Mouse (Mus musculus) heart, adult 18-20 months (tissue): Measurements from ENCODE around the gene Susd1. TPM values are rescaled to one million over a fixed set of nuclear protein-coding genes. Genes with fewer than 3 reads are reported as not detected.

Experiments
- DNase-seq, 2 experiments: peaks; one replicate each; pipeline ENCODE4 v3.0.0; 2021 to 2022; ENCODE audit warnings: mixed read lengths in 1 of 2
- total RNA-seq, 2 experiments: library from RNA; stranded (reverse); gene quantifications; 2 replicates each; pipeline ENCODE4 v1.2.3; 2021

The Susd1 gene
- total RNA-seq, 2 experiments from 2014 or later: 0.95 to 1.4 TPM

DNA sequence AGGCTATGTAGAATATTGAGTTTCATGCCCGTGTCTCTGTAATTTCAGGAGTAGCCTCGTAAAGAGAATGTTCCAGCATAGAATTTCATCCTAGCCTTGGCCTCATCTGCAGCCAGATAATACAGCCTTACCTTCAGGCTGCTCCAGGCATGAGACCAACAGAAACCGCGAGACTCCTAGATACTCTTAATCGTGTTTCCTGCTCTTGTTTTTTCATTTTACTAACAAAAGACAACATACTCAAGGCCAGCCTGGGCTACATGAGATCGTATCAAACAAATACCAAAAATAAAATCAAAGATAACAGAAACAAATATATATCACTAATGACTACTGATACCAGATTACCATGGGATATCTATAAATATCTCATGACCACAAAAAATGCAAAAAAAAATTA, 9.3 kb downstream of the Susd1 start:
- no peak for DNase-seq

DNA sequence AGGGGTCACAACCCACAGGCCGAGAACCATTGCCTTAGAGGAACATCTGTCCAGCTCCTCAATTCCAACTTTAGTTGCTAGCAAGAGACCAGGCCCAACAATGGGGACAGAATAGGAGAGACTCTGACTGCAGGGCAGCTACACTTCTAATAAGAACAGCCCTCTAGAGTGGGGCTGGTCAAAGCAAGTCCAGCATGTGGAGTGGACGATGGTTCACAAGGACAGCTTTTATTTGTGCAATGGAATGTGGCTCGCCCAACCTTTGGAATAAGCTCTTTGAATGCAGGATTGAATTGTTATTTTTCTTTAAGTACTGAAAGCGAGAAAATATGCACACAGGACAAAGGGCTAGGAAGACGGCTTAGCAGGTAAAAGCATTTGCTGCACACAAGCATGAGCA, 12.0 kb downstream of the Susd1 start:
- no peak for DNase-seq

DNA sequence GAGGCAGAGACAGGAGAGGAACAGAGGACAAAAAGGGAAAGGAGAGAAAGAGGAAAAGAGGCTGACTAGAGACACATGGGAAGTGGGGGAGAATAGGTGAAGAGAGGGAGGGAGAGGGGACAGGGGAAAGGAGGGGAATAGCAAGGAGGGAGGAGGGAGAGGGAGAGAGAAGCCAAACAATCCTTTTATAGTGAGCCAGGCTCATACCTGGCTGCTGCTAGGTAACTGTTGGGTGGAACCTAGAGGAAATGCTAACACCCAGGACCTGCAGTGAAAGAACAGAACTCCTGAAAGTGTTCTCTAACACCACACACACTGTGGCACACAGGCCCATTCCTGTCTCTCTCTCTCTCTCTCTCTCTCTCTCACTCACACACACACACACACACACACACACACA, 15.6 kb downstream of the Susd1 start:
- no peak for DNase-seq

DNA sequence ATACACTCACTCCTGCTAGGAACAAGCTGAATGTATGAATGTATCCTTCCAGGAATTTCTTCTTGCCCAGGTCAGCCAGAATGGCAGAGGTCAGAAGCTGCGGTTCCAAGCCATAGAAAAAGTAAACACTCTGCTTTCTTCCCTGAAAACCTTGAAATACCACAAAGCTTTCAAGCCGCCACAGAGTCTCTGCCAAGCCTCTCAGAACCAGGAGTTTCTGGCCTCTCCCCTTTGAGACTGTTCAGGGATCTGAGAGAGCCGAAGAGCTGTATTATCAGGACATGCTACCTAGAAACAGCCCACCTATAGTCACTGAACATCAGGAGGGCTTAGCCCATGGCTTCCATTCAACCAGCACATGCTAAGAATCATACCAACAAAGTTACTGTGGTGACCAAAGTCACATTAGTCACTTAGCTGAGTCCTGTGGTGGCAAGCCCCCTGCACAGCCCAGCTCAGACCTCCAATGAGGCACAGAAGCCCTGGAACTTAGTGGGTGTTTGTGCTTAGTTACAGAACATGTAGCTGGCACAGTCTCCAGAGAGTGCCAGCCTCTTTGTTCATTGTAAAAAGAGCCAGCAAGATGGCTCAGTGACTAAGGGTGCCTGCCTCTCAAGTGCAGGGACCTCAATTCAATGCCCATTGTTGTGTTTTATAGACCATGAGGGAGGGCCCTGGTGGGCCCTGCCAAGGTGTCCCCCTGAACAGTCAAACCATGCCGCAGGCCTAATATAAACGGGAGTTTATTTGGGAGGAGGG, 16.2 kb downstream of the Susd1 start:
- DNase-seq: no peak

DNA sequence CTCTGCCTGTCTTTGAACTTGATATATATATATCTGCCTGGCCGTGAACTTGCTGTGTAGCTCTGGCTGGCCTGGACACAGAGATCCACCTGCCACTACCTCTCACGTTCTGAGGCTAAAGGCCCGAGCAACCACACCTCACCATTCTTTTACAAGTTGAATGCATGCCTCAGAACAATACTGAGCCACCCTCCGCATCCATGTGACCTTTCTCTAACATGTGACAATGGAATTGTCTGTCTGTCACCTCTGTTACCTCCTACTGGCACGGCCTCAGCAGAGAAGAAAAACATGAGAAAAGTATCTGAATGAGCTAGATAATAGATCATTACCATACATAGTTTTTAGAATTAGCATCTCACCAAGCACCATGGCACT, 17.1 kb downstream of the Susd1 start:
- DNase-seq: no peak

DNA sequence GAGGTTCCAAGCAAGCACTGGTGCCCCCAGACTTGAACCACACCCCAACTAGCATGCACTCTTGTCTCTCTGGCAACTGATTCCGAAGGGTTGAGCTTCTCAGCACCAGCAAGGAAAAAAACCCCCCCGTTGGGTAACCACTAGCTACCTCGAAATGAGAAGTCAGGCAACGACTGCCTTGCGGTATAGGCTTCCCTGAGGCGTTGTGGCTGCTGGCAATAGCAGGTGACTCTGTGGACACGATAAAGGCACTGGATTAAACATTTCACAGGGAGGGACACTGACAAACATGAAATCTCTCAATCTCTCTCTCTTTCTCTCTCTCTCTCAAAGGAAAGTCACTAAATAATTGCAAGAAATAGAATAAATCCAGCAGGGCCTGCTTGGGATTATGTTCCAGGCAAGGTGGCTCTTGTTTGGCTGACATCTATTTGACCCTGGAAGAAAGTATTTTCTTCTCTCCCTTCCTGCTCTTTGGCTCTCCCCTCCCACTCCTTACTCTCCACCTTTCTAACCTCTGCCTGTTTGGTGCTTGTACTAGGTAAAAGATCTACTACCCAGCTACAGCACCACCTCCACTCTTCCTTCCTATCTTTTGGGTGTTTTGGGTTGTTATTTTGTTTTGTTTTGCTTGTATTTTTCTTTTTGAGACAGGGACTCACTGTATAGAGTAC, 17.6 kb downstream of the Susd1 start:
- no peak for DNase-seq

DNA sequence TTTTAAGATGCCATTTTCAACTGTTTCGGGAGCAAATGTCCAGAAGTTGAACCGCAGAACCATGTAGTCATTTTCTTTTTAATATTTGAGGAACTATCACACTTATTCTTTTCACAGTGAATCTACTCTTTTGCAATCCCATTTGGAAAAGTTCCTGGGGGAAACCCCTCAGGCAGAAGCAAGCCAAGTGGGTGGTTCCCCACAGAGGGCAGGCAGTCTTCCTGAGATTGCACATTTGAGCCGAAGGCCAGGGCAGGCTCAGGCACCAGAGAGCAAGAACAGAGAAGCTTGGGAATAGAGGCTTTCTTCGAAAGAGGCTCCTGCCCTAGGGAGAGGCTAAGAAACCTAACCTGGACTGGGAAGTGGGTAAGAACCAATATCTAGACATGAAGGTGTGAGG, 19.2 kb downstream of the Susd1 start:
- DNase-seq: peak; percentile 35 to 58

GRCm38 (mm10) chr4:59413428-59413827, 25.0 kb downstream of the Susd1 start:
- no peak for DNase-seq

GRCm38 (mm10) chr4:59411153-59411552, 27.3 kb downstream of the Susd1 start:
- DNase-seq: no peak

DNA sequence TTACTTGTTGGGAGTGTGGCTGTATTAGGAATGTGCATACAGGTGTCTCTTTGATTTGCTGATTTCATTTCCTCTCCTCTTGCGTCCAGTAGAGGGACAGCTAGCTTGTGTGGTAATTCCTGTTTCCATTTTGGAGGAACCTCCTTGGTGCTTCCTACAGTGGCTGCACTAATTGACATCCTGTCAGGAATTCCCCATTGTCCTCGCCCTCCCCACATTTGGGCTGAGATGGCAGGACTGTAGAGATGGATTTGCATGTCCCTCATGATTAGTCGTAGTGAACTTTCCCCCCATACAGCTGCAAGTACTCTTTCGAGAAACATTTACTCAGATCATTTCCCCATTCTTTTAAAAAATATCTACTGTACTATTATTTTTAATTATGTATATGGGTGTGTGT, 30.7 kb downstream of the Susd1 start:
- DNase-seq: no peak

DNA sequence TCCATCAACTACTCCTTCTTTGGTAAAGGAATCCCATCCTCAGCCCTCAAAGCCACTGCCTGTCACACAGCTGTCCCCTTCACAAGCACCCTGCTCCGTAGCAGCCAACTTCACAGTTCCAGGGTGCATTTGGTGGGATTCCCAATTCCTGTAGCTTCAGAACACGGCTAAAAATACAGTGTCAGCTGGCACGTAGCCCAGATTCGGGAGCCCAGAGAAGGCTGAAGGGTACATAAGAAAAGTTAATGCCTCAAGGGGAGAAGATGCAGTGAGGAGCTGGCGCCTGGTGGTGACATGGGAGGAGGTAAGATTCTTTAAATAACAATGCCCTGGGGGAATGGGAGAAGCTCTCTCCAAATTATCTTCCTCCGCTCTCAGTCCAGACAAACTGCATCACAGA, 34.1 kb downstream of the Susd1 start:
- DNase-seq: peak; percentile 37 to 50

DNA sequence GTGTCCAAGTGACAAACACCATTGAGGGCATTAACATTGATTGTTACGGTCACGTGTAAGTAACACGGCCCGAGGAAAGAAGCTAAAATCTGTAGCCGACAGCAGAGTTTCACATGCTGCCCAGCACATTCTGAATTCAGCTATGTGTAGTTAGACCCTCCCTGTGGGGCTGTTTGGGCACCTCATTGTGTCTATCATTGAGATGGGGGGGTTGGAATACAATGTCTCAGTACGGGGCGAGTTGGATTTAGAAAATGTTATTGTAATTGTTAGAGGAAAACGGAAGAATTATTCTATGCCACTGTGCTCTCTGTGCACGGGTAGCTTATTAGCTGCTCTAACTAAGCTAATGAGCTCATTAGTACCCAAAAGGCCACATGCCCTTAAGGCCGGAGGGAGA, 37.5 kb downstream of the Susd1 start:
- no peak for DNase-seq

- no peak for DNase-seq
Measured at GRCm38 (mm10) chr4:59399343-59399742, 39.1 kb downstream of the Susd1 start.

DNA sequence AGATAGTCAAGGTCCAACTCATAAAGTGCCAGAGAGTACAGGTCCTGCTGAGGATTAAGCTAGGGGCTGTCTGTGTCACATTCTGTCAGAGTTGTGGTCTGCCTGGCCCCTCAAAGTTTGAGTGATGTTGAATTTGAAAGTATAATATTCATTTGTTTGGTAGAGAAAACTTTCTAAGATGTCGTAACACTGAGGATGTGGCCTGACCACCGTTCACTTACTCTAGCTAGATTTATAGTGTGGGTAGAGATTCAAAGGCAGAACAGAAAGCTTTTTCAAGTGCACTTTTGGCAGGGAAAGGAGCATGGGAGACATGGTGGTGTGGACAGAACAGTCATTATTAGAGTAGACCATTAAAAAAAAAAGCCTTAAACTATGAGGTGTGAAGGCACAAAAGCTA, 42.9 kb downstream of the Susd1 start:
- DNase-seq: no peak

GRCm38 (mm10) chr4:59394155-59394554, 44.3 kb downstream of the Susd1 start:
- DNase-seq: no peak

- DNase-seq: no peak
Measured at GRCm38 (mm10) chr4:59388447-59389030, 49.9 kb downstream of the Susd1 start.

GRCm38 (mm10) chr4:59387387-59388210, 50.8 kb downstream of the Susd1 start:
- DNase-seq: no peak

- DNase-seq: no peak
Measured at GRCm38 (mm10) chr4:59385254-59385895, 53.1 kb downstream of the Susd1 start.

DNA sequence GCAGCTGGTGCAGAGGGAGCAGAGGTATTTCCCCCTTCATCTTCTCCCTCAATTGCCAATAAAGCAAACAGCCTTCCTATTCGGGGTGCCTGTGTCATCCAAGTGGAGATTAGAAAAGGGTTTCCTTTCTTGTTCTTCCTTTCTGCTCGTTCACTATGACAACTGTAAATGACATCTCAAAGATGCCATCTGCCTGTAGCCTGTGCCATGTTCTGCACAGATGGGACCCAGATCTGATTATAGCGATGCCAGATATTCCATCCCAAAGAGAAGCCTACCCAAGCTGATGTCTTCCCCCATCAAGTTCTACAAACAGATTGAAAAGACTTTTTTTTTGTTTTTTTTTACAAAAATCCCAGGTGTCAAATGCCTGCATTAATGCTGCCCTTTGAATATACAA, 54.6 kb downstream of the Susd1 start:
- no peak for DNase-seq

DNA sequence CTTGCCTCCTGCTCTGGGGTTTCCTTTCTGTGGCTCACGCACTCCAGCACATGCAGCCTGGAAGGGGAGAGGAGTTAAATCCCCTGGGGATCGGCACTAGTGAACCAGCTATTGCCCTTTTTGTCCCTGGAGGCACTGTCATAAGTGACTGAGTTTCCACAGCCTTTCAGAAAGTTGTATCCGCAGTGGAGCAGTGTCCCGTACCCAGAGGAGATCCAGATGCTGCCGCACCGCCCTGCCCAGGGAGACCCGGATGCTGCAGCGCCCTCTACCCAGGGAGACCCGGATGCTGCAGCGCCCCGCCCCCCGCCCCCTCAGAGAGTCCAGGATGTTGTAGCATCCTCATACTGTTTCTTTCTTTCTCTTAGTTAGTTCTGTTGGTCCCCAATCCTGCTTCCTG, 56.3 kb downstream of the Susd1 start:
- DNase-seq: peak; percentile 23 to 26

DNA sequence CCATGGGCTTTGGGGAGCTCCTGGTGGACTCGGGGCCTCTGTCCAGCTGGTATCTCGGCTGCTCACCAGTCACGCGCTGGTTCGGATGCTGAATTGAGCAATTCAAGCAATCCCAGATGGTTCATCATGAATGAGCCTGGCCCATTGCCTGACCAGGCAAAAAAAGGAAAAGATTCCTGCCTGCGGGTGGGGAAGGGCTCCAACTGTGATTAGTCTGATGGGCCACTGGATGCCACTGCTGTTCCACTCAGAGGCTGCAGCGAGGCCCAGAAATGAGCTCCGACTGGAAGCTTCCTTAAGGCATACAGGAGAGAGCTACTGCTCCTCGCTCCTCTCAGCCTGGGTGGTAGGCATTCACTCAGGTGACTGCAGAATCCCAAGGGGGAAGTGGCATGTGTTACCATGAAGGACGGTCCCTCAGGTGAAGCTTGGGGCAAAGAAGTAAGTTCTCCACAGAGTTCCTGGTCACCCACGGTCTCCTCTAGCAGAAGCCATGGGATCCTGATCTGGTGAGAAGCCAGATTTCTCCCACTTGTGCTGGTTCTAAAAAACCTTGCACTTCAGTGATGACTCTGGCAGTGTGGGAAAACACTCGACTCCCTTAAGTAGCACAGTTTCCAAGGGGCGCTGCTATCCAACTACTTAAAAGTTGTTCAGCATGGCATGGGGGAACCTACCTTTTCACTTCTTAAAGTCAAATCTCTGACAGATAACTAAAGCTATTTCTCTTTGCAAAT, 57.3 kb downstream of the Susd1 start:
- peak; percentile 75 to 81 for DNase-seq

GRCm38 (mm10) chr4:59380478-59380877, 58.0 kb downstream of the Susd1 start:
- DNase-seq: no peak
